Mouse (Mus musculus) G1E (cell line): ENCODE data around the gene Flt1. TPM values are rescaled to one million over a fixed set of nuclear protein-coding genes. Genes with fewer than 3 reads are reported as not detected.

Source experiments
- ATAC-seq: 2 replicates; pipeline ENCODE4 v1.8.0; 2016; ENCODE audit warnings: mild to moderate bottlenecking; ENCODE audit not compliant: insufficient number of reproducible peaks, poor library complexity, low FRiP score, severe bottlenecking; ENCODE audit errors: extremely low read depth
- DNase-seq: peaks from one replicate; pipeline ENCODE4 v3.0.0; 2012; ENCODE audit warnings: low spot score
- H3K27me3 ChIP-seq: 2 replicates; pipeline ENCODE4 v1.6.1; 2012; ENCODE audit warnings: mild to moderate bottlenecking, low read length, inconsistent platforms; ENCODE audit not compliant: insufficient read depth
- H3K36me3 ChIP-seq: replicated peaks from 2 replicates; pipeline ENCODE3; 2012; ENCODE audit warnings: mild to moderate bottlenecking, inconsistent platforms
- H3K4me1 ChIP-seq: 2 replicates; pipeline ENCODE4 v1.6.1; 2012; ENCODE audit warnings: low read depth, low read length, inconsistent platforms, mixed read lengths; ENCODE audit not compliant: insufficient read depth
- H3K4me3 ChIP-seq: 2 replicates; pipeline ENCODE4 v1.5.1; 2012; ENCODE audit warnings: low read depth, mild to moderate bottlenecking, inconsistent platforms, low read length, moderate library complexity, mixed read lengths
- H3K9me3 ChIP-seq: replicated peaks from 2 replicates; pipeline ENCODE4 v1.6.1; 2012; ENCODE audit warnings: inconsistent platforms
- CTCF ChIP-seq: IDR thresholded peaks from 2 replicates; pipeline ENCODE4 v1.5.1; 2012; ENCODE audit warnings: low read depth, low read length, inconsistent platforms, mixed read lengths
- GATA1 ChIP-seq: IDR thresholded peaks from 2 replicates; pipeline ENCODE4 v1.6.1; 2012; ENCODE audit warnings: borderline replicate concordance, low read length, inconsistent platforms, mixed read lengths
- GATA2 ChIP-seq: IDR thresholded peaks from 2 replicates; pipeline ENCODE4 v1.6.1; 2012; ENCODE audit warnings: low read depth, low read length, inconsistent platforms, borderline replicate concordance
- POLR2AphosphoS5 ChIP-seq: IDR thresholded peaks from 2 replicates; pipeline ENCODE4 v1.6.1; 2012; ENCODE audit warnings: low read depth, low read length, inconsistent platforms; ENCODE audit not compliant: insufficient replicate concordance
- TAL1 ChIP-seq: conservative IDR thresholded peaks from 2 replicates; pipeline ENCODE4 v1.6.1; 2012; ENCODE audit warnings: low read depth, low read length, inconsistent platforms, mixed read lengths
- polyA plus RNA-seq: library from polyadenylated mRNA; stranded (reverse); fragments of >175 nt; gene quantifications from 2 replicates; pipeline ENCODE4 v1.2.3, GENCODE M21; 2012
- total RNA-seq, 2 experiments: library from RNA; stranded (forward) in 1 of 2; stranded (reverse) in 1 of 2; fragments of 200-1000 nt in 1 of 2; fragments of >200 nt in 1 of 2; fragmentation: Nextera tagmentation in 1 of 2; gene quantifications; 2 replicates each; pipeline ENCODE4 v1.2.3; 2014 to 2017

Flt1 gene
- total and polyA plus RNA-seq, 3 experiments = 0.04 to 0.33 (median 0.15) TPM

- ATAC-seq (no peak), DNase-seq (no peak)
- H3K27me3 ChIP-seq = peaks cover 10% of the 10 kb centered on the region
- H3K36me3 ChIP-seq = no peaks in the 10 kb centered on the region
- no peaks in the 10 kb centered on the region for H3K9me3 ChIP-seq
- no peak overlapping the region for H3K4me3 ChIP-seq
- no peak for TF ChIP-seq POLR2AphosphoS5
- TF ChIP-seq TAL1 = no peak
- no peak for TF ChIP-seq GATA2
- no peak for TF ChIP-seq GATA1
- no peak for TF ChIP-seq CTCF
- no peaks in the 10 kb centered on the region for H3K4me1 ChIP-seq
Observed at GRCm38 (mm10) chr5:147634016-147634415, 91.8 kb downstream of the Flt1 start.

GRCm38 (mm10) chr5:147632716-147633115 lies 93.1 kb downstream of the Flt1 start:
- TF ChIP-seq GATA1 (no peak), TAL1 (no peak), CTCF (no peak), POLR2AphosphoS5 (no peak), GATA2 (no peak)
- H3K9me3 ChIP-seq = no peaks in the 10 kb centered on the region
- no peaks in the 10 kb centered on the region for H3K4me1 ChIP-seq
- H3K4me3 ChIP-seq = no peak overlapping the region
- ATAC-seq (no peak), DNase-seq (no peak)
- peaks cover 4% of the 10 kb centered on the region for H3K27me3 ChIP-seq
- no peaks in the 10 kb centered on the region for H3K36me3 ChIP-seq

GRCm38 (mm10) chr5:147630426-147631290 lies 95.2 kb downstream of the Flt1 start:
- no peak overlapping the region for H3K4me3 ChIP-seq
- no peak for TF ChIP-seq GATA2
- TF ChIP-seq TAL1 = no peak
- TF ChIP-seq POLR2AphosphoS5 = no peak
- TF ChIP-seq GATA1 = no peak
- no peak for TF ChIP-seq CTCF
- no peaks in the 10 kb centered on the region for H3K36me3 ChIP-seq
- peaks cover 9% of the 10 kb centered on the region for H3K27me3 ChIP-seq
- H3K4me1 ChIP-seq = no peaks in the 10 kb centered on the region
- 0 out of 2 replicates have a peak, but pooled peaks cover 2% of the 10 kb centered on the region for H3K9me3 ChIP-seq
- no peak for DNase-seq
- no peak for ATAC-seq

GRCm38 (mm10) chr5:147626944-147627343 lies 98.9 kb downstream of the Flt1 start:
- ATAC-seq (no peak), DNase-seq (no peak)
- Histone ChIP-seq H3K4me1 (no peaks in the 10 kb centered on the region), H3K4me3 (no peak overlapping the region), H3K9me3 (0 out of 2 replicates have a peak, but pooled peaks cover 2% of the 10 kb centered on the region), H3K27me3 (peaks cover 9% of the 10 kb centered on the region), H3K36me3 (no peaks in the 10 kb centered on the region)
- TF ChIP-seq GATA2 (no peak), GATA1 (no peak), POLR2AphosphoS5 (no peak), TAL1 (no peak), CTCF (no peak)

GRCm38 (mm10) chr5:147623747-147624146 lies 102.1 kb downstream of the Flt1 start:
- no peak overlapping the region for H3K4me3 ChIP-seq

GRCm38 (mm10) chr5:147620178-147620577 lies 105.6 kb downstream of the Flt1 start:
- no peak for TF ChIP-seq CTCF
- no peak for TF ChIP-seq POLR2AphosphoS5
- no peak for TF ChIP-seq TAL1
- TF ChIP-seq GATA2 = no peak
- TF ChIP-seq GATA1 = no peak
- no peak for DNase-seq
- H3K36me3 ChIP-seq = no peaks in the 10 kb centered on the region
- H3K4me1 ChIP-seq = no peaks in the 10 kb centered on the region
- H3K4me3 ChIP-seq = no peak overlapping the region
- no peaks in the 10 kb centered on the region for H3K9me3 ChIP-seq
- ATAC-seq = no peak
- peaks cover 4% of the 10 kb centered on the region; the same call in 1 of the 2 replicates for H3K27me3 ChIP-seq

More at GRCm38 (mm10) chr5:147623747-147624146, 102.1 kb downstream of the Flt1 start:
- 0 out of 2 replicates have a peak, but pooled peaks cover 2% of the 10 kb centered on the region for H3K9me3 ChIP-seq
- TF ChIP-seq GATA2 (no peak), CTCF (no peak), GATA1 (no peak), TAL1 (no peak), POLR2AphosphoS5 (no peak)
- peaks cover 10% of the 10 kb centered on the region; the same call in 1 of the 2 replicates for H3K27me3 ChIP-seq
- DNase-seq = no peak
- no peak for ATAC-seq
- no peaks in the 10 kb centered on the region for H3K36me3 ChIP-seq
- H3K4me1 ChIP-seq = no peaks in the 10 kb centered on the region
